Mouse (Mus musculus): ENCODE results near the gene Slc44a3. TPM values are rescaled to one million over a fixed set of nuclear protein-coding genes. Genes with fewer than 3 reads are reported as not detected.

Gene Slc44a3
- polyA plus RNA-seq, 1 experiment from 2014 or later, result 12.2 TPM

DNA sequence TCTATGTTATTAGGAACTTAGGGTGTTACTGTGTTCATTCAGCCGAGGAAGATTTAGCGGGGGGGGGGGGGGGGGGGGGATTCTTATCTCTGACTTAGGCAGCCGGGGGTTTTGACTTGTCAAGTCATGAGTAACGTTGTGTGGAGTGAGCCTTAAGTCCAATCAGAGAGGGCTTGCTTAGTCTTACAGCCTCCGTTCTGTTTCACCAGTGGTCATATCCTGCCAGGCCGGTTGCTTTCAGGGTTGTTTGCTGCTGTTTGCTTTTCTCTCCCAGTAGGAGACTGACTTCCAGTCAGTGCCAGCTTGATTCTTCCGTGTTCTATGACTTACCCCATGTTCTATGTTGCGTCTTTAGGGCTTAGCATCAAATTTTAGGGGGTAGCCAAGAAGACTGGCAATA is 85.8 kb downstream of the Slc44a3 start:
- Histone ChIP-seq H3K4me2 (no peak overlapping the region), H3K27me3 (ENCODE audit: insufficient read depth, low read length) (no peaks in the 10 kb centered on the region), H3K4me1 (ENCODE audit: insufficient read depth) (peaks cover 4% of the 10 kb centered on the region; the same call in 1 of the 2 replicates), H3K27ac (ENCODE audit: low read depth) (no peak overlapping the region), H3K9ac (no peak overlapping the region), H3K4me3 (ENCODE audit: low read depth, low read length) (no peak overlapping the region), H3K36me3 (ENCODE audit: insufficient read depth) (peaks cover 48% of the 10 kb centered on the region), H3K9me3 (ENCODE audit: low read depth, low read length) (no peaks in the 10 kb centered on the region)
- WGBS, result 37% methylated on average over 8 of the region's 8 CpGs
- no peak for TF ChIP-seq CTCF (IDR thresholded peaks at IDR 0.05; ENCODE audit: low read depth)
- ATAC-seq (ENCODE audit: insufficient read depth), result no peak
- no peak for DNase-seq

DNA sequence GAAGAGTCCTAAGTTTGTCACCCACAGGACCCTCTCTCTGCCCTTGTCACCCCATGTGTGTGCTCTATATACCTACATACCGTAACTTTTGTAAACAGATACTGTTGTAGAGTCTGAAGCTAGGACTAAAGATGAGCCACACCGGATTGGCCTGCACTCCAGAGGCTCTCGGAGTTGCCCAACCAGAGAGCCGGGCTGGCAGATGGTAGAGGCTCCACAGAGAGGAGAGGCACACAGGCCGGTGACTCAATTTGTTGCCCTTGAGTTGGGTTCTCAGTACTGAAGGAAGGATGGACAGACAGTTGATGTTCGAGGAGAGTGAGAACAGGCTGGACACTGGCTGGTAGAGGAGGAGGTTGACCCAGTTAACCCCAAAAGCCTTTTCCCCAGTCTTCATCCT is 87.8 kb downstream of the Slc44a3 start:
- Histone ChIP-seq H3K4me3 (ENCODE audit: low read depth, low read length) (no peak overlapping the region), H3K9me3 (ENCODE audit: low read depth, low read length) (no peaks in the 10 kb centered on the region), H3K4me2 (no peak overlapping the region), H3K27ac (ENCODE audit: low read depth) (no peak overlapping the region), H3K36me3 (ENCODE audit: insufficient read depth) (peaks cover 33% of the 10 kb centered on the region; the same call in 1 of the 2 replicates), H3K27me3 (ENCODE audit: insufficient read depth, low read length) (no peaks in the 10 kb centered on the region), H3K9ac (no peak overlapping the region), H3K4me1 (ENCODE audit: insufficient read depth) (peaks cover 7% of the 10 kb centered on the region)
- WGBS, result 95% methylated on average over 6 of the region's 6 CpGs
- no peak for TF ChIP-seq CTCF (IDR thresholded peaks at IDR 0.05; ENCODE audit: low read depth)
- ATAC-seq (ENCODE audit: insufficient read depth) (no peak), DNase-seq (no peak)

DNA sequence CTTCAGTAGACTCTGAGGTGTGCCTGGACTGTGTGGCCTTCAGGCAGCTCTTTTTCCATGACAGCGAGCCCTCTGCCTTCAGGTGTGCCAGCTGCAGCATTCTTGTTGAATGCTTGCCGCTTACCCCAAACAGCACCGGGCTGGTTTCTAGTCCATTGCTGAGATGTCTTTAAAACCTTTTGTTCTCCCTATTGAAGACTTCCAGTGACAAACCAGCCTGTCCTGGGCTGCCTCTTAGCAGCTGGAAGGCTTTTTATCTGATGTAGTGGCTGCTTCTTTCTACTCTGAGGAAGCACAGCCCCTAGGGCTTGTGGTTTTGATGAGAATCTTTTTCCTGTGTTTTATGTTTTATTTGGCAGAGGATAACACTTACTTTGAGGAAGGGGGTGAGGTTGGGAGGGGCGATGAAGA is 88.3 kb downstream of the Slc44a3 start:
- no peak overlapping the region for H3K27ac ChIP-seq (ENCODE audit: low read depth)
- 96% methylated on average over 4 of the region's 4 CpGs for WGBS
- ATAC-seq (ENCODE audit: insufficient read depth), result no peak
- no peak for DNase-seq
- no peak overlapping the region for H3K9ac ChIP-seq
- TF ChIP-seq CTCF (IDR thresholded peaks at IDR 0.05; ENCODE audit: low read depth), result no peak
- H3K4me2 ChIP-seq, result no peak overlapping the region
- H3K9me3 ChIP-seq (ENCODE audit: low read depth, low read length), result no peaks in the 10 kb centered on the region
- no peaks in the 10 kb centered on the region for H3K27me3 ChIP-seq (ENCODE audit: insufficient read depth, low read length)
- H3K4me3 ChIP-seq (ENCODE audit: low read depth, low read length), result no peak overlapping the region
- peaks cover 33% of the 10 kb centered on the region; the same call in 1 of the 2 replicates for H3K36me3 ChIP-seq (ENCODE audit: insufficient read depth)
- peaks cover 11% of the 10 kb centered on the region for H3K4me1 ChIP-seq (ENCODE audit: insufficient read depth)

DNA sequence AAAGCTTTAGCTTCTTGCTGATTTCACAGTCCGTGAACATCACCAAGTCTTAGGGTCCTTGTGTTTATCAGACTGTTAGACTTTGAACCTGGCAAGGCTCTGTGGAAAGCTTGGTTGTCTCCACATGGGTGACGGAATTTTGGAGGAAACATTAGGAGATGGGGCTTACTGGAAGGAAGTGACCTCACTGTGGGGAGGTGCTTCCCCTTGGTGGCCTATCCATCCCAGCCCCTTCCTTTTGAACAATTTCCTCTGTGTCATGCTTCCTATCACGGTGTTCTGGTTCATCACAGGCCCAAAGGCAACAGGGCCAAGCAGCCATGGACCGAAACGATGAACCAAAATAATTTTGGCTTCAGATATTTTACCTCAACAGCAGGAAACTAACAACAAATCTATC is 89.9 kb downstream of the Slc44a3 start:
- Histone ChIP-seq H3K4me3 (ENCODE audit: low read depth, low read length) (no peak overlapping the region), H3K4me2 (no peak overlapping the region), H3K36me3 (ENCODE audit: insufficient read depth) (peaks cover 25% of the 10 kb centered on the region; the same call in 1 of the 2 replicates), H3K9ac (no peak overlapping the region), H3K4me1 (ENCODE audit: insufficient read depth) (peaks cover 7% of the 10 kb centered on the region), H3K27ac (ENCODE audit: low read depth) (no peak overlapping the region), H3K9me3 (ENCODE audit: low read depth, low read length) (no peaks in the 10 kb centered on the region), H3K27me3 (ENCODE audit: insufficient read depth, low read length) (no peaks in the 10 kb centered on the region)
- ATAC-seq (ENCODE audit: insufficient read depth) (no peak), DNase-seq (no peak)
- 85% methylated on average over 5 of the region's 5 CpGs for WGBS
- TF ChIP-seq CTCF (IDR thresholded peaks at IDR 0.05; ENCODE audit: low read depth), result no peak

DNA sequence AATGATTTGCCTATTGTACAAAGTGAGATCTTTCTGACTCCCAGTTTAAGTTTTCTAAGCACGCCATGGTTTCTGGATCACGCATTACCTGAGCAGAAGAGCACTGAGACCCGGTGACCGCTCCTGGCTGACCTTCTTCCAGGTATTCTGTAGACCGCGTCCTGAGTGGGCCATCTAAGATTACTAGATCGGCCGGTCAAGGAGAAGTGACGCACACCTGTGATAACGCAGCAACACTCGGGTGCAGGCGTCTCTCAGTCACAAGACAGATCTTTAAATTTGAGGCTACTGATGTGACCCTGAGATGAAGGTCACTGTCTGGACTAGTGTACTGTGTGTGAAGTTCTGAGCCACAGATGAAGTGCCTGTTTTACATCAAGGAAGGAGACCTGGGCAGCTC is 90.7 kb downstream of the Slc44a3 start:
- H3K4me3 ChIP-seq (ENCODE audit: low read depth, low read length), result no peak overlapping the region

DNA sequence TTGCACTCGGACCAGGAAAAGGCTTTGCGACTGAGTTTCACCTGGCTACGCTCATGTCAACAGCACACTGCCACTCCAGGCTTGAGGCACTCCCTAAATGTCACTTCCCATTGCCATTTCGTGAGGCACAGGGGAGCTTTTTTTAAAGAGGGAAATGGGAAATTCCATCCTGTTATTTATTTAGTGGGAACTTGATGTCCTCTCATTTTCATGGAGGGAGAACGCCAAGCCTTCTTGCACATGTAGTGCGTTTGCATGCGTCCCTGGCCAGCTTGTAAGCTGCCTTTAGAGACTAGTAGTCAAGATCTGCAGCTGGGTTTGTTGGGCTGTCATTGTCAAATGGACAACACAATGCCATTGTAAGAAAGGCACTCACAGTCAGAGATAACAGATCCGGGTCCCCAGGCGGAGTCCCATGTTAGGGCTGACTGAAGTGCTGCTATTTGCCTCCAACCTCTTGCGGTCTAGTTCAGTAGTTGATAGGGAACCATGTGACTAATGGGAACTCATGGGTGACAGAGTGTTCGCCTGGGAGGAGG is 92.5 kb downstream of the Slc44a3 start:
- no peak overlapping the region for H3K9ac ChIP-seq
- ATAC-seq (ENCODE audit: insufficient read depth) (no peak), DNase-seq (no peak)
- no peak for TF ChIP-seq CTCF (IDR thresholded peaks at IDR 0.05; ENCODE audit: low read depth)
- peaks cover 27% of the 10 kb centered on the region; the same call in 1 of the 2 replicates for H3K36me3 ChIP-seq (ENCODE audit: insufficient read depth)
- peaks cover 7% of the 10 kb centered on the region; the same call in 1 of the 2 replicates for H3K4me1 ChIP-seq (ENCODE audit: insufficient read depth)
- H3K4me3 ChIP-seq (ENCODE audit: low read depth, low read length), result no peak overlapping the region
- WGBS, result 51% methylated on average over 11 of the region's 11 CpGs
- H3K9me3 ChIP-seq (ENCODE audit: low read depth, low read length), result no peaks in the 10 kb centered on the region
- H3K4me2 ChIP-seq, result no peak overlapping the region
- no peak overlapping the region for H3K27ac ChIP-seq (ENCODE audit: low read depth)
- H3K27me3 ChIP-seq (ENCODE audit: insufficient read depth, low read length), result no peaks in the 10 kb centered on the region

More for the DNA sequence above, 90.7 kb downstream of the Slc44a3 start:
- no peak for TF ChIP-seq CTCF (IDR thresholded peaks at IDR 0.05; ENCODE audit: low read depth)
- Histone ChIP-seq H3K9me3 (ENCODE audit: low read depth, low read length) (no peaks in the 10 kb centered on the region), H3K4me2 (no peak overlapping the region), H3K27ac (ENCODE audit: low read depth) (no peak overlapping the region), H3K9ac (no peak overlapping the region), H3K36me3 (ENCODE audit: insufficient read depth) (peaks cover 25% of the 10 kb centered on the region; the same call in 1 of the 2 replicates), H3K4me1 (ENCODE audit: insufficient read depth) (peaks cover 7% of the 10 kb centered on the region; the same call in 1 of the 2 replicates), H3K27me3 (ENCODE audit: insufficient read depth, low read length) (no peaks in the 10 kb centered on the region)
- 88% methylated on average over 12 of the region's 12 CpGs for WGBS
- DNase-seq (no peak), ATAC-seq (ENCODE audit: insufficient read depth) (no peak)

DNA sequence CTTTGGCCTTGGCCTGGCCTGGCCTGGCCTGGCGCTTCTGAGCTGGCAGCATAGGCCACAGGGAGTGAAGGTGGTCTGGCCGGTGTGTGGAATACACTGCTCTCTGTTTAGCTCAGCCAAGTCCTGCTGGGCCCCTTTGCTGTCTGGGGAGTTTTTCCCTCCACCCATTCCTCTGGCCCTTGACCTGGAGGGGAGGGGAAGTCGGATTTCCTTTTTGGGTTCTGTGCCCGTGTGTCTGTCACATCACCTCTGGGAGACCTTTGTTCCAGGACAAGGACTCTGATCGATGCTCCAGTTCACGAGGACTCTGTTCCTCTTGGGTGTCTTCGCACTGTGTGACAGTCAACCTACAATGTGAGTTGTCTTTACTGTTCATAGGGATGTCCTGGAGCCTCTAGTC is 94.2 kb downstream of the Slc44a3 start:
- peaks cover 16% of the 10 kb centered on the region for H3K4me1 ChIP-seq (ENCODE audit: insufficient read depth)
- DNase-seq, result no peak
- no peaks in the 10 kb centered on the region for H3K27me3 ChIP-seq (ENCODE audit: insufficient read depth, low read length)
- no peak overlapping the region for H3K4me3 ChIP-seq (ENCODE audit: low read depth, low read length)
- no peak for ATAC-seq (ENCODE audit: insufficient read depth)
- no peak overlapping the region; the same call in 1 of the 2 replicates for H3K27ac ChIP-seq (ENCODE audit: low read depth)
- H3K9me3 ChIP-seq (ENCODE audit: low read depth, low read length), result no peaks in the 10 kb centered on the region
- 61% methylated on average over 7 of the region's 7 CpGs for WGBS
- H3K4me2 ChIP-seq, result no peak overlapping the region
- no peak overlapping the region for H3K9ac ChIP-seq
- peaks cover 20% of the 10 kb centered on the region; the same call in 1 of the 2 replicates for H3K36me3 ChIP-seq (ENCODE audit: insufficient read depth)
- no peak for TF ChIP-seq CTCF (IDR thresholded peaks at IDR 0.05; ENCODE audit: low read depth)
